Mouse (Mus musculus) T-cell, adult 2 months (primary cell): Measurements from ENCODE around the gene Use1.
"Not testable (repeated sequence)": the region's sequence is repeated elsewhere in the genome, so short reads cannot be mapped to it uniquely, and the experiment has no call there.

Experiments used
- DNase-seq: peaks from one replicate; pipeline ENCODE4 v3.0.0; 2022; ENCODE audit warnings: low spot score

The Use1 gene

GRCm38 (mm10) chr8:71366771-71367528 is at the start of gene Use1:
Gene Use1 (plus strand): TSS chr8:71366848.
- DNase-seq, result peak; percentile 89

GRCm38 (mm10) chr8:71318610-71319009 is 48.0 kb upstream of the Use1 start:
- DNase-seq, result not testable (repeated sequence)

- DNase-seq, result not testable (repeated sequence)
Observed at GRCm38 (mm10) chr8:71319760-71320159, 46.9 kb upstream of the Use1 start.

GRCm38 (mm10) chr8:71322939-71323338 is 43.7 kb upstream of the Use1 start:
- DNase-seq, result no peak

GRCm38 (mm10) chr8:71324848-71325247 is 41.8 kb upstream of the Use1 start:
- peak; percentile 43 for DNase-seq

- not testable (repeated sequence) for DNase-seq
Observed at GRCm38 (mm10) chr8:71337834-71338233, 28.8 kb upstream of the Use1 start.

GRCm38 (mm10) chr8:71340625-71341024 is 26.0 kb upstream of the Use1 start:
- peak; percentile 8 for DNase-seq

GRCm38 (mm10) chr8:71346581-71346980 is 20.1 kb upstream of the Use1 start:
- no peak for DNase-seq

GRCm38 (mm10) chr8:71351117-71351516 is 15.5 kb upstream of the Use1 start:
- DNase-seq, result no peak

- DNase-seq, result no peak
Observed at GRCm38 (mm10) chr8:71351520-71351919, 15.1 kb upstream of the Use1 start.

GRCm38 (mm10) chr8:71358026-71358425 is 8.6 kb upstream of the Use1 start:
- no peak for DNase-seq

- no peak for DNase-seq
Observed at GRCm38 (mm10) chr8:71367529-71368176, 1.0 kb downstream of the Use1 start.

GRCm38 (mm10) chr8:71368366-71368765 is 1.7 kb downstream of the Use1 start:
- DNase-seq, result no peak

- DNase-seq, result no peak
Observed at GRCm38 (mm10) chr8:71369040-71369718, 2.5 kb downstream of the Use1 start.

- no peak for DNase-seq
Observed at GRCm38 (mm10) chr8:71370711-71371235, 4.1 kb downstream of the Use1 start.

- peak; percentile 99 for DNase-seq
Observed at GRCm38 (mm10) chr8:71371236-71371848, 4.7 kb downstream of the Use1 start, which contains the start of gene Ocel1. Gene Ocel1 (plus strand): TSS chr8:71371298.

- DNase-seq, result no peak
Observed at GRCm38 (mm10) chr8:71372427-71372826, 5.8 kb downstream of the Use1 start.

- DNase-seq, result no peak
Observed at GRCm38 (mm10) chr8:71373000-71373399, 6.4 kb downstream of the Use1 start.

GRCm38 (mm10) chr8:71374616-71375206 is 8.1 kb downstream of the Use1 start:
- no peak for DNase-seq

GRCm38 (mm10) chr8:71375581-71376422 is 9.2 kb downstream of the Use1 start:
- DNase-seq, result no peak
